Mouse (Mus musculus) spleen, adult 2 months (tissue): Measurements from ENCODE around the gene Gm16181. TPM values are rescaled to one million over a fixed set of nuclear protein-coding genes. Genes with fewer than 3 reads are reported as not detected.
A peak's percentile ranks its signal among the peaks of the same experiment; 100 is the strongest.

Source experiments
- DNase-seq, 2 experiments: peaks; one replicate each; pipeline versions ENCODE4 v3.0.0 to v3.0.0-alpha.2; 2012 to 2021; ENCODE audit warnings: low spot score in 2 of 2, low read depth in 1 of 2
- H3K27ac ChIP-seq: fragments of 200-500 bp; 2 replicates; pipeline ENCODE4 v1.5.1; 2012; ENCODE audit warnings: low read length, inconsistent platforms; ENCODE audit not compliant: insufficient read depth
- H3K27me3 ChIP-seq: fragments of 200-500 bp; 2 replicates; pipeline ENCODE4 v1.6.1; 2012; ENCODE audit warnings: mild to moderate bottlenecking, moderate library complexity, low read length, inconsistent platforms; ENCODE audit not compliant: control insufficient read depth, insufficient read depth
- H3K36me3 ChIP-seq: fragments of 200-500 bp; 2 replicates; pipeline ENCODE4 v1.6.1; 2012; ENCODE audit warnings: mild to moderate bottlenecking, low read length, inconsistent platforms; ENCODE audit not compliant: control insufficient read depth, insufficient read depth
- H3K4me1 ChIP-seq: fragments of 200-500 bp; 2 replicates; pipeline ENCODE4 v1.6.1; 2011; ENCODE audit warnings: inconsistent platforms; ENCODE audit not compliant: control insufficient read depth, insufficient read depth, insufficient read length
- H3K4me3 ChIP-seq: fragments of 200-500 bp; 2 replicates; pipeline ENCODE4 v1.5.1; 2011; ENCODE audit warnings: mild to moderate bottlenecking, inconsistent platforms; ENCODE audit not compliant: insufficient read depth, insufficient read length; ENCODE audit errors: extremely low read depth
- CTCF ChIP-seq: fragments of 200-500 bp; IDR thresholded peaks from 2 replicates; pipeline ENCODE4 v1.5.1; 2011; ENCODE audit warnings: mild to moderate bottlenecking, inconsistent platforms; ENCODE audit not compliant: insufficient read depth, insufficient read length, insufficient replicate concordance; ENCODE audit errors: extremely low read depth
- POLR2A ChIP-seq: fragments of 200-500 bp; IDR thresholded peaks from 2 replicates; pipeline ENCODE4 v1.6.1; 2011; ENCODE audit warnings: low read depth, low read length, inconsistent platforms
- WGBS: fragments of 180-500 bp; shearing (Covaris S2); methylation state at CpG from one replicate; pipeline ENCODE4 v1.1.7; 2018; 5-methylcytosine and 5-hydroxymethylcytosine counted together
- polyA plus RNA-seq: library from polyadenylated mRNA; depleted of rRNA; stranded (reverse); fragments of >200 nt; gene quantifications from 2 replicates; pipeline ENCODE4 v1.2.3, GENCODE M21; 2012

Gm16181 gene
- polyA plus RNA-seq, 1 experiment = 0.34 TPM

DNA sequence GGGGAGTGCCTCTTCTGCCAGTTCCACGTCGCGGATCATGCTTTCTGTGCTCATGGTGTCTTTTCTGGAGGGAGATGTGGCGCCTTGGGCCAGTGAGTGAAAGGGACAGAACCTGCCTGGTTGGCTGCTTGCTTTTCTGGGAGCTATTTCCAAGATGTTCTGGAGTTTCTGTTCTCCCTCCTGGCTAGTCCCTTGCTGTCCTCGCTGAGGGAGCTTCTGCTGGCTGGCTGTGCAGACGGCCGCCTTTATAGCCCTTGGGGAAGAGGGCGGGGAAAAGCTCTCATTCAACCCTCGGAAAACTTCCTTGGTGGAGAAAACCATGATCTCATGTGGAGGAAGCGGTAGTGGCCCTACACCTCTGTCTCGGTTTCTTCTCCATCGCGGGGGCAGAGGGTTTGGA, 18.8 kb upstream of the Gm16181 start, which contains the start of gene Tnf:
TSS of gene Tnf (minus strand) at position 221 of the 400 bp plus-strand sequence.
- Histone ChIP-seq H3K4me3 (peak within 1 kb of the TSS; percentile 63), H3K36me3 (peaks cover 3% of the 10 kb centered on the region; the same call in 1 of the 2 replicates), H3K27me3 (no peaks in the 10 kb centered on the region), H3K4me1 (peaks cover 24% of the 10 kb centered on the region), H3K27ac (peak within 1 kb of the TSS; percentile 69)
- peak in 1 of 2 experiments; percentile 73 for DNase-seq
- no peak for TF ChIP-seq CTCF
- peak; percentile 93 for TF ChIP-seq POLR2A
- WGBS = 4% methylated on average over 13 of the region's 13 CpGs

DNA sequence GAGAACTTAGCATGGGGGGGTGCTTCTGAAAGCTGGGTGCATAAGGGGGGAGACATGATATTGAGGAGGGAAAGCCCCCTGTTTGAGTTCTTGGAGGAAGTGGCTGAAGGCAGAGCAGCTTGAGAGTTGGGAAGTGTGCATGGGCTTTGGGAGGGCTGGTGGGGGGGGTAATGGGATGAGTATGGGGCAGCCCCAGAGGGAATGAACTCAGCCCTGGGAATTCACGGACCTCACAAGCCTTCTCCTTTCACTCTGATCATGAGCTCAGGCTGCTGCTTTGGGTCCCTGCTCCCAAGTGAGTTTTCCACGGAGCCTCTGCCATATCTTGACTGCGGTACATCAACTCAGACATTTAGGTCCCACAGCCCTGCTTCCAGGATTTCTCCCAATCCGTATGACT, 18.2 kb upstream of the Gm16181 start:
- peak overlapping the region; percentile 69; the same call in 1 of the 2 replicates for H3K27ac ChIP-seq
- 88% methylated on average over 4 of the region's 4 CpGs for WGBS
- DNase-seq = no peak
- H3K4me3 ChIP-seq = peak overlapping the region; percentile 25; the same call in 1 of the 2 replicates
- peaks cover 24% of the 10 kb centered on the region for H3K4me1 ChIP-seq
- TF ChIP-seq CTCF (no peak), POLR2A (no peak)
- H3K36me3 ChIP-seq = peaks cover 3% of the 10 kb centered on the region; the same call in 1 of the 2 replicates
- H3K27me3 ChIP-seq = no peaks in the 10 kb centered on the region

DNA sequence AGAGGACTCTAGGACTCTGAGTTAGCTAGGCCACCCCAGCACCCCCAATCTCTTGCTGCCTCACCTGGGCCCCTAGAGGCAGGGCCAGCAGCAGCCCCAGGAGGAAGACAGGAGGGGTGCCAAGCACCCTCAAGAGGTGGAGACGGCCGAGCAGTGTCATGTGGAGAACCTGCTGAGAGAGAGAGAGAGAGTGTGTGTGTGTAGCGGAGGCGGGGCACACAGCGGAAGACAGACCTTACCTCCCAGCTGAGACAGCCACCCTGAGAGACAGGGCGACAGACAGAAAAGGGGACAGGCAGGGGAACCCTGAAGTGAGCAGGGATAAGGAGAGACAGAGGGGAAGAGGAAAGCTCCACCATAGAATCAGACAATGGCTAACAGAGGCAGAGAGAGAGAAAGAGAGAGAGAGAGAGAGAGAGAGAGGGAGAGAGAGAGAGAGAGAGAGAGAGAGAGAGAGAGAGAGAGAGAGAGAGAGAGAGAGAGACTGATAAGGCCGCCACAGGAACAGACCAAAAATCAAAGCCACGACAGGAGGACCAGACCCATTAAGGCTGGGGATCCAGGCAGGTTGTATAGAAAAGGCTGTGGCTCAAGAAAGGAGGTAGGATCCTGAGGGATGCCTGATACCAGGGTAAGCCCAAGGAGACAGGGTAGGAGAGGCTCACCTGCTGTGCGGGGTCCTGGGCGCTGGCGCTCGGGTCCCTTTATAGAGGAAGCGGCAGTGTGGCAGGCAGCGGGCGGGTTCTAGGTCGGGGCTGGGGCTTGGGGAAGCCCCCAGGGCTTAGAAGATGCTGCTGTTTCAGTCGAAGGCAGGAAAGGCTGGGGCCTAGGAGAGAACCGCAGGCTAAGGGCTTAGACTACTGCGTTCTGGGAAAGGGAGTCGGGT, 15.9 kb upstream of the Gm16181 start, which contains the start of gene Lta:
TSS of gene Lta (minus strand) at position 858 of the 886 bp plus-strand sequence.
- peaks cover 32% of the 10 kb centered on the region for H3K4me1 ChIP-seq
- WGBS = 20% methylated on average over 20 of the region's 20 CpGs
- H3K4me3 ChIP-seq = peak within 1 kb of the TSS; percentile 62
- no peaks in the 10 kb centered on the region for H3K27me3 ChIP-seq
- DNase-seq = peak in 1 of 2 experiments; percentile 78
- peaks cover 2% of the 10 kb centered on the region; the same call in 1 of the 2 replicates for H3K36me3 ChIP-seq
- H3K27ac ChIP-seq = peak within 1 kb of the TSS; percentile 90
- TF ChIP-seq CTCF (0 out of 2 replicates have a peak, but pooled peaks have one; percentile 4), POLR2A (peak; percentile 81)

DNA sequence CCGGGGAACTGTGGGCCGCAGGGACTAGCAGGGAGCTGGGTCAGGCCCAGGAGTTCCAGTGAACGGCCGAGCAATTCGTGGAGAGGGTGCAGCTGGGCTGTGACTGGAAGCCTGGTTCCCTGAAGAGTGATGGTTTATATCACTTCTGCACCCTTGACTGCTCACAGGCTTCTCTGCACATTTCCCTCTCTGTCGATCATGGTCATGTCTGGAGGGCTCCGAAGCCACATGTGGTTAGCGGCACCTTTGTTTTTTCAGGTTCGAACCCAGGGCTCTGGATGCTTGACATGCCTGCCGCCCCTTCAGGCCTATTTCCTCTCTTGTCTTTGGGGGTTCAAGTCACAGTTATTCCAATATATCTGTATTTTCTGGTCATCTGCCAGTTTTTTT, 15.3 kb upstream of the Gm16181 start:
- no peaks in the 10 kb centered on the region for H3K36me3 ChIP-seq
- H3K4me1 ChIP-seq = peaks cover 30% of the 10 kb centered on the region
- H3K27me3 ChIP-seq = no peaks in the 10 kb centered on the region
- TF ChIP-seq POLR2A = no peak
- no peak for TF ChIP-seq CTCF
- WGBS = 26% methylated on average over 10 of the region's 10 CpGs
- peak overlapping the region; percentile 62; the same call in 1 of the 2 replicates for H3K4me3 ChIP-seq
- H3K27ac ChIP-seq = peak overlapping the region; percentile 90
- peak in 1 of 2 experiments; percentile 44 for DNase-seq

DNA sequence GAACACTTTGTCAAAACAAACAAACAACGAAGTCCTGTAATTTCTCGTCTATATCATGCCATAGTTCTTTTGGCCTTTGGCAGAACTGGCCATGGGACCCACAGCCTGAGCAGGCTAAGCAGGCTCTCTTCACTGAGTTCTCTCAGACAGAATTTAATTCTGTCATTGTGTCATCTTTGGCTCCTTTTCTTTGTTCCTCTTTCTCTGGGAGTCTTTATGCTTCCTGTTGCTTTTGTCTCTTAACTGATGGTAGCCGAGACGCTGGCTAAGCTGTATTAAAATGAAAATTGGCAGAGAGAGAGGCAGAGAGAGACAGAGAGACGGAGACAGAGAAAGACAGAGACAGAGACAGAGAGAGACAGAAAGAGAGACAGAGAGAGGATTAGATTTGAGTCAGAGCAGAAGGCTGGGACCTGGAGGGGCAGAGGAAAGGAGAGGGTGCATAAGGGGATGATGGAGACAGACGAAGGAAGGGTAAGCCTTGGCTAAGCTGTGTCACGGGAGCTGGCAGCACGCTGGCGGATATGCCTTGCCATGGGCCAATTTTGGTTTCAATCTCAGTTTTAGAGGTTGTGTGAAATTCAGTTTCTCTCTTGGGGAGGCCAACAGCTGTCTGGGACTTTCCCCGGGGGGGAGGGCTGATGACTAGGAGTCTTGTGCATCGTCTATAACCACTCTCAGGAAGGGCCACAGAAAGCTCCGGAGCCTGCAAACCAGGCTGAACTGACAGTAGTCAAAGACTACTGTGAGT, 10.7 kb upstream of the Gm16181 start:
- DNase-seq = peak; percentile 73 to 84
- 10% methylated on average over 12 of the region's 12 CpGs for WGBS
- H3K27ac ChIP-seq = peak overlapping the region; percentile 84
- H3K4me3 ChIP-seq = peak overlapping the region; percentile 5; the same call in 1 of the 2 replicates
- no peak for TF ChIP-seq CTCF
- TF ChIP-seq POLR2A = no peak
- no peaks in the 10 kb centered on the region for H3K36me3 ChIP-seq
- H3K4me1 ChIP-seq = peaks cover 38% of the 10 kb centered on the region
- no peaks in the 10 kb centered on the region for H3K27me3 ChIP-seq

DNA sequence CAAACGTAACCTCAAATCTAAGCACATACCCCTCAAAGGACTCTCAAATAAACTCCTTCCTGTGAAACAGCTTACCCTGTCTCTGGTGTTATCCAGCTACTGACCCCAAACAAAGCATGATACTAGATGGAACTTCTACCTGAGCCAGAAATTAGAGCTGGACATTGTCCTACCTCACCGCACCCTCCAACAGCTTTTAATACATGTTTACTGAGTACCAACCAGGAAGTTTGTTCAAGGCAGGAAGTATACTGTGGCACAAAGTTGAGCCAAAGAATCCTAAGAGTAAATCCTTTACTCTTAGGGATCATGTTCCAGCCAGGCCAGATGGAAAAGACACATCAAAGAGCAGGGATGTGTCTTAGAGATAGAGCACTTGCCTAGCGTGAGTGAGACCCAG, 10.0 kb upstream of the Gm16181 start:
- Histone ChIP-seq H3K36me3 (no peaks in the 10 kb centered on the region), H3K27ac (peak overlapping the region; percentile 84), H3K4me1 (peaks cover 44% of the 10 kb centered on the region), H3K27me3 (no peaks in the 10 kb centered on the region), H3K4me3 (no peak overlapping the region)
- 56% methylated on average over 3 of the region's 3 CpGs for WGBS
- no peak for DNase-seq
- TF ChIP-seq POLR2A (no peak), CTCF (no peak)
